Mouse (Mus musculus) ovary, postnatal 36 days (tissue): ENCODE measurements at regions not wholly inside any gene's neighbourhood (a gene's known extent, or its start where the extent isn't known, plus 50 kb on each side); places are given as distances from the start of the nearest gene placed in this dataset.
A peak's percentile ranks its signal among the peaks of the same experiment; 100 is the strongest.

Source experiments
- DNase-seq: peaks from one replicate; pipeline ENCODE4 v3.0.0; 2022; ENCODE audit warnings: low spot score, mixed read lengths

GRCm38 (mm10) chr2:139370070-139370469 lies 123.6 kb upstream of the Sptlc3 start:
- no peak for DNase-seq

- no peak for DNase-seq
Observed at GRCm38 (mm10) chr2:139380285-139380684, 113.4 kb upstream of the Sptlc3 start.

GRCm38 (mm10) chr2:139381628-139382027 lies 112.1 kb upstream of the Sptlc3 start:
- peak; percentile 45 for DNase-seq

- DNase-seq = no peak
Observed at GRCm38 (mm10) chr2:139413559-139413958, 80.2 kb upstream of the Sptlc3 start.

GRCm38 (mm10) chr2:139417506-139417905 lies 76.2 kb upstream of the Sptlc3 start:
- DNase-seq = no peak

GRCm38 (mm10) chr2:139422678-139423077 lies 71.0 kb upstream of the Sptlc3 start:
- no peak for DNase-seq

GRCm38 (mm10) chr2:139423413-139423812 lies 70.3 kb upstream of the Sptlc3 start:
- no peak for DNase-seq
